Mouse (Mus musculus) liver, embryonic 18 days (tissue): ENCODE measurements around the gene Zfp131. TPM values are rescaled to one million over a fixed set of nuclear protein-coding genes. Genes with fewer than 3 reads are reported as not detected.

Experiments used
- polyA plus RNA-seq: library from polyadenylated mRNA; depleted of rRNA; stranded (reverse); fragments of >200 nt; gene quantifications from 2 replicates; pipeline ENCODE4 v1.2.3, GENCODE M21; 2012; rRNA removed

Gene Zfp131
- 7.7 and 7.9 TPM in 2 replicates for polyA plus RNA-seq

GRCm38 (mm10) chr13:119790761-119791579 lies at the start of gene Zfp131:
Gene Zfp131, minus strand, starts transcription at chr13:119790889.

DNA sequence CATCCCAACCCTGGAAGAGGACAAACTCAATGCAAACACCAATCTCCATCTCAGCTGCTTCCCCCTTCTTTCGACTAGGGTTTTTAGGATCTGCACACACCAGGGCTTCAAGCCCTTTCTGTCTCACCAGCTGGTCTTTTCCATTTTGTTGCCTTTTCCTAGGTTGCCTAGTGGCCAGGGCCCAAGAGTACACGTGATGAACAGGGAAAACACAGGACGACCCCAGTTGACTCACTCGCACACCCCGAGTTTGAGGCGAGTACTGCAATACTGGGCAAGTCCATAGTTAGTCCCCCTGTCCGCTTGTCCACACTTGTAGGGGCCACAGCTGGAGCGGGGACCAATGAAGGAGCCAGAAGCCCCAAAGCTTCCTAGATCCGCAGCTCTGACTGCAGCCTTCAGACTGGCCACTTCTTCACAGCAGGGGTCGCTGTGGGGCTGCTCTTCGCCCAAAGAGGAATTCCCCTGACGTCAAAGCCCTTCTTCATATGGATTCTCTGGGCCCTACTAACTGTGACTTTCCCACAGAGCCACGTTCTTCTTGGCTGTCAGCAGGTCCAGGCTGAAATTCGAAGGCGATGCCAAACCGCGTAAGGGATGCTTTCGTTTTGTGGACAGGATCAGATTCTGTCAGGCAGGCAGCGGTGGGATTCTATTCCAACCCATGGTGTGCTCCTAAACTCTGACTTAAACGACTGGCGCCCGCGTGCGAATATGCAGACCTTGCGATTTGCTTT lies 44.8 kb upstream of the Zfp131 start, which contains the start of gene D13Ertd608e:
TSS of gene D13Ertd608e (plus strand) at position 687 of the 737 bp plus-strand sequence.

DNA sequence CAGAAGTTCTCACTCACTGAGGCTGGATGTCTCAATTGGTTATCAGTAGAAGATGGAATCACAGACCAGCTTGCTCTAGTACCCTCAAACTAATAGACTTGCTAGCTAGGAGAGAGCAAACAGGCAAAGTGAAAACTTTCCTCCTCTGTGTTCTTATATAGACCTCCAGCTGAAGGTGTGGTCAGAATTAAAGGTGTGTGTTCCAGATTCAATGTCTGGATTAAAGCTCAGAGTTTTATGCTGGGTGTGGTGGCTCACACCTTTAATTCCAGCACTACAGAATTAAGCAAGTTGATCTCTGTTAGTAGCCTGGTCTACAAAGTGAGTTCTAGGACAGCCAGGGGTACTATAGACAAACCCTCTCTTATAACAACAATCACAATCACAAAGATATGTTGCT lies 39.4 kb upstream of the Zfp131 start, which contains the start of gene AF067063:
TSS of gene AF067063 (minus strand) at position 101 of the 400 bp plus-strand sequence.

GRCm38 (mm10) chr13:119755681-119756471 lies 34.8 kb downstream of the Zfp131 start, which contains the start of gene Nim1k:
Gene Nim1k, minus strand, starts transcription at chr13:119755882.

Other genes with a start within 250 kb of the Zfp131 start
- 0.01 and 0.08 TPM in 2 replicates for gene Ccl28, start 167.1 kb downstream of the Zfp131 start, polyA plus RNA-seq
- 124 and 151 TPM in 2 replicates for gene Hmgcs1, start 100.5 kb downstream of the Zfp131 start, polyA plus RNA-seq
- gene Nim1k, start 35.0 kb downstream of the Zfp131 start, polyA plus RNA-seq, result 0.08 and 0.10 TPM in 2 replicates
- not detected in 2 replicates for gene AF067063, start 39.3 kb upstream of the Zfp131 start, polyA plus RNA-seq
- not detected in 2 replicates for gene D13Ertd608e, start 45.1 kb upstream of the Zfp131 start, polyA plus RNA-seq
- gene Tcstv1, start 103.9 kb upstream of the Zfp131 start, polyA plus RNA-seq, result not detected in 2 replicates
- not detected in 2 replicates for gene Gm21761, start 138.4 kb upstream of the Zfp131 start, polyA plus RNA-seq
- gene B020031M17Rik, start 159.9 kb upstream of the Zfp131 start, polyA plus RNA-seq, result not detected in 2 replicates
- not detected in 2 replicates for gene Gm36079, start 236.1 kb upstream of the Zfp131 start, polyA plus RNA-seq